Mouse (Mus musculus) spleen, adult 2 months (tissue): ENCODE results near the gene Ola1. TPM values are rescaled to one million over a fixed set of nuclear protein-coding genes. Genes with fewer than 3 reads are reported as not detected.

Experiments used
- DNase-seq, 2 experiments: peaks; one replicate each; pipeline versions ENCODE4 v3.0.0 to v3.0.0-alpha.2; 2012 to 2021; ENCODE audit warnings: low spot score in 2 of 2, low read depth in 1 of 2
- H3K27ac ChIP-seq: fragments of 200-500 bp; 2 replicates; pipeline ENCODE4 v1.5.1; 2012; ENCODE audit warnings: low read length, inconsistent platforms; ENCODE audit not compliant: insufficient read depth
- H3K27me3 ChIP-seq: fragments of 200-500 bp; 2 replicates; pipeline ENCODE4 v1.6.1; 2012; ENCODE audit warnings: mild to moderate bottlenecking, moderate library complexity, low read length, inconsistent platforms; ENCODE audit not compliant: control insufficient read depth, insufficient read depth
- H3K36me3 ChIP-seq: fragments of 200-500 bp; 2 replicates; pipeline ENCODE4 v1.6.1; 2012; ENCODE audit warnings: mild to moderate bottlenecking, low read length, inconsistent platforms; ENCODE audit not compliant: control insufficient read depth, insufficient read depth
- H3K4me1 ChIP-seq: fragments of 200-500 bp; 2 replicates; pipeline ENCODE4 v1.6.1; 2011; ENCODE audit warnings: inconsistent platforms; ENCODE audit not compliant: control insufficient read depth, insufficient read depth, insufficient read length
- H3K4me3 ChIP-seq: fragments of 200-500 bp; 2 replicates; pipeline ENCODE4 v1.5.1; 2011; ENCODE audit warnings: mild to moderate bottlenecking, inconsistent platforms; ENCODE audit not compliant: insufficient read depth, insufficient read length; ENCODE audit errors: extremely low read depth
- CTCF ChIP-seq: fragments of 200-500 bp; IDR thresholded peaks from 2 replicates; pipeline ENCODE4 v1.5.1; 2011; ENCODE audit warnings: mild to moderate bottlenecking, inconsistent platforms; ENCODE audit not compliant: insufficient read depth, insufficient read length, insufficient replicate concordance; ENCODE audit errors: extremely low read depth
- POLR2A ChIP-seq: fragments of 200-500 bp; IDR thresholded peaks from 2 replicates; pipeline ENCODE4 v1.6.1; 2011; ENCODE audit warnings: low read depth, low read length, inconsistent platforms
- WGBS: fragments of 180-500 bp; shearing (Covaris S2); methylation state at CpG from one replicate; pipeline ENCODE4 v1.1.7; 2018; 5-methylcytosine and 5-hydroxymethylcytosine counted together
- polyA plus RNA-seq: library from polyadenylated mRNA; depleted of rRNA; stranded (reverse); fragments of >200 nt; gene quantifications from 2 replicates; pipeline ENCODE4 v1.2.3, GENCODE M21; 2012

Ola1 gene
- polyA plus RNA-seq, 1 experiment = 2.9 TPM

- TF ChIP-seq POLR2A = no peak
- no peak for TF ChIP-seq CTCF
- H3K36me3 ChIP-seq = peaks cover 5% of the 10 kb centered on the region
- no peaks in the 10 kb centered on the region for H3K27me3 ChIP-seq
- no peaks in the 10 kb centered on the region; the same call in 1 of the 2 replicates for H3K4me1 ChIP-seq
- peak overlapping the region; percentile 86 for H3K4me3 ChIP-seq
- DNase-seq = no peak
- H3K27ac ChIP-seq = no peak overlapping the region
- WGBS = 19% methylated on average over 7 of the region's 7 CpGs
Observed at GRCm38 (mm10) chr2:73213539-73213870, 5.2 kb downstream of the Ola1 start.

- Histone ChIP-seq H3K27me3 (no peaks in the 10 kb centered on the region), H3K4me3 (no peak overlapping the region), H3K27ac (no peak overlapping the region), H3K36me3 (no peaks in the 10 kb centered on the region; the same call in 1 of the 2 replicates), H3K4me1 (no peaks in the 10 kb centered on the region)
- TF ChIP-seq CTCF (no peak), POLR2A (no peak)
- no peak for DNase-seq
- 86% methylated on average over 6 of the region's 6 CpGs for WGBS
Observed at GRCm38 (mm10) chr2:73204328-73204727, 14.4 kb downstream of the Ola1 start.

DNA sequence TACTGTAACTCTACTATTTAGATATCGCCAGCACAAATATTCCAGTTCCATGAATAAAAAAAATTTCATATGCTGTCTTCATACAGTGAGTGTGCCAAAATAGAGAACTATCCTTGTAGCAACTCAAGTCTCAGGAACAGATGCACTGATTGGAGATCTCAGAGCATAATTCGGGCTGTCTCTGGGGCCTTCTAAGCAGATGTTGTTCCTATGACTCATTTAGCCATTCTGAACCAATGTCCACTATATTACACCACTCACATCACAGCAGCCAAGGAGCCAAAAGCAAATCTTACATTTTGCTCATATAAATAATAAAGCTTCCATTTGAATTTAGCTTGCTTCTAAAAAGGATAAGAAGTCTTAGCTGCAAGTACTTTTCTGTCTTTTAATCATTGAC, 30.2 kb downstream of the Ola1 start:
- no peaks in the 10 kb centered on the region for H3K27me3 ChIP-seq
- DNase-seq = no peak
- no peak for TF ChIP-seq POLR2A
- no peak for TF ChIP-seq CTCF
- H3K36me3 ChIP-seq = no peaks in the 10 kb centered on the region
- H3K4me3 ChIP-seq = no peak overlapping the region
- no peak overlapping the region for H3K27ac ChIP-seq
- no peaks in the 10 kb centered on the region; the same call in 1 of the 2 replicates for H3K4me1 ChIP-seq
- WGBS = 87% methylated on average over 2 of the region's 2 CpGs

GRCm38 (mm10) chr2:73185185-73185584, 33.5 kb downstream of the Ola1 start:
- TF ChIP-seq CTCF = no peak
- TF ChIP-seq POLR2A = no peak

DNA sequence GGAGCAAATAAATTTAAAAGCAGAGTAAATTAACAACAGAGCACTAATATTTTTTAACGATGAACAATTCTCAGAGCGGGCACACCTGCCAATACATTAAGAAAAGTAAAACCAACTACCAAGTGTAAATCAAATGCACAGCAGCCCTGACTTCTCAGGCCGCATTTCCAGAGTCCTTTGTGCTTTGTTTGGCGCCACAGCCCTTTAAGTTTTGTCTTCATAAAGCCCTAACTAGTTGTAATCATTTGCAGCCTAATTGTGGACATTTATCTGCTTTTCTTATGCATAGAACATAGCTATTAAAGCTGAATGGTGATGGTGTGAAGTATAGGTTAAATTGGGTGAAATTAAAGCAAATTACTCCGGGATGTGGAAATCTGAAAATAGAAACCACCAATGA, 49.2 kb downstream of the Ola1 start:
- Histone ChIP-seq H3K4me1 (no peaks in the 10 kb centered on the region), H3K4me3 (no peak overlapping the region), H3K36me3 (no peaks in the 10 kb centered on the region), H3K27ac (no peak overlapping the region), H3K27me3 (no peaks in the 10 kb centered on the region)
- DNase-seq = no peak
- TF ChIP-seq POLR2A = no peak
- TF ChIP-seq CTCF = no peak
- 96% methylated on average over 5 of the region's 5 CpGs for WGBS

More at GRCm38 (mm10) chr2:73185185-73185584, 33.5 kb downstream of the Ola1 start:
- 84% methylated on average over 3 of the region's 3 CpGs for WGBS
- Histone ChIP-seq H3K4me1 (no peaks in the 10 kb centered on the region), H3K36me3 (no peaks in the 10 kb centered on the region), H3K4me3 (no peak overlapping the region), H3K27me3 (no peaks in the 10 kb centered on the region), H3K27ac (no peak overlapping the region)
- no peak for DNase-seq

GRCm38 (mm10) chr2:73167126-73167525, 51.6 kb downstream of the Ola1 start:
- Histone ChIP-seq H3K27ac (no peak overlapping the region), H3K36me3 (no peaks in the 10 kb centered on the region), H3K4me1 (no peaks in the 10 kb centered on the region), H3K27me3 (no peaks in the 10 kb centered on the region), H3K4me3 (no peak overlapping the region)
- DNase-seq = peak; percentile 50 to 62
- TF ChIP-seq CTCF = peak; percentile 31; the same call in 1 of the 2 replicates
- no peak for TF ChIP-seq POLR2A

- Histone ChIP-seq H3K36me3 (no peaks in the 10 kb centered on the region), H3K4me1 (peaks cover 6% of the 10 kb centered on the region; the same call in 1 of the 2 replicates), H3K4me3 (no peak overlapping the region), H3K27me3 (no peaks in the 10 kb centered on the region), H3K27ac (no peak overlapping the region)
- DNase-seq = no peak
- 84% methylated on average over 1 of the region's 1 CpGs for WGBS
- TF ChIP-seq CTCF = no peak
- no peak for TF ChIP-seq POLR2A
Observed at GRCm38 (mm10) chr2:73164666-73165065, 54.1 kb downstream of the Ola1 start.
